ENCODE assay signal across 9 mouse cellular contexts in the genomic region with DNA sequence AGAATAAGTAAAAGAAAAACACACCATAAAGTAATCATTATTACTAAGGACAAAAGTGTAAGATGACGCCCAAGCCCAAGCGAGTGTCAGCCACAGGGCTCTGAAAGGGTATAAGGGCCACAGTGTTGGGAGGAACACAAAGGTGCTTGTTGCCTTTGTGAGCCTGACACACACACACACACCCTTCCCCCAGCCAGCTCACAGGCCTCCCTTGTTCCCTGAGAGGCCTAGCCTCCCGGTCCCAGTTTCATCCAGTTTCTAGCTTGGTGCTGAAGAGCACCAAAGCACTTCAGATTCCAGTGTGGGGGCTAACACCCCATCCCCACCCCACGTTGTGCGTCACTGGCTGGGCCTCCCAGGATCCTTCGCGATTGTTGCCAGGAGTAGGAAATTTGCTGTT. TPM values are rescaled to one million over a fixed set of nuclear protein-coding genes. Genes with fewer than 3 reads are reported as not detected.
A peak's percentile ranks its signal among the peaks of the same experiment; 100 is the strongest.
DNase-seq lines count a peak whose midpoint lies in the region; ATAC-seq and TF ChIP-seq lines count a peak whose summit lies in the region.
"Had no signal": no experiment of that assay in that cellular context is flagged by ENCODE, and none has a peak within 500 bp of the region (broad histone marks: within the 10 kb centered on the region; RNA-seq: fewer than 3 reads in every experiment).

No protein-coding gene starts in this region.

- intact Hi-C loops in heart, postnatal 14 days (cut with DNase I), result no loop called here

- H3K4me2 ChIP-seq in embryonic facial prominence, embryonic 11.5 days (ENCODE audit: low read depth, low read length), result no peak overlapping the region
- H3K4me2 ChIP-seq in midbrain, postnatal 0 days (ENCODE audit: low read depth, low read length, poor library complexity, severe bottlenecking), result no peak overlapping the region
- H3K4me2 ChIP-seq: liver, embryonic 15.5 days had no signal

- TF ChIP-seq CTCF in midbrain, postnatal 0 days (IDR thresholded peaks at IDR 0.05), result no peak

- peak; percentile 63 for DNase-seq in layer of hippocampus, adult 11-12 months (ENCODE audit: low spot score)
- DNase-seq in layer of hippocampus, adult 9-10 months (ENCODE audit: low spot score), result no peak
- peak; percentile 60 for DNase-seq in embryonic facial prominence, embryonic 11.5 days (ENCODE audit: low spot score)
- peak; percentile 31 for DNase-seq in kidney, postnatal 14 days
- peak; percentile 50 for DNase-seq in midbrain, postnatal 0 days (ENCODE audit: low spot score)
- no peak for DNase-seq in heart, postnatal 14 days
- no peak for DNase-seq in heart, adult 9 months (ENCODE audit: low spot score in 2 of 2)

- no peaks in the 10 kb centered on the region for H3K27me3 ChIP-seq in embryonic facial prominence, embryonic 11.5 days (ENCODE audit: control insufficient read depth, insufficient read depth, low read length)
- H3K27me3 ChIP-seq in midbrain, postnatal 0 days (ENCODE audit: insufficient read depth, low read length), result no peaks in the 10 kb centered on the region
- H3K27me3 ChIP-seq: liver, embryonic 15.5 days had no signal

- H3K4me3 ChIP-seq in embryonic facial prominence, embryonic 11.5 days (ENCODE audit: low read depth, low read length), result no peak overlapping the region
- no peak overlapping the region for H3K4me3 ChIP-seq in midbrain, postnatal 0 days (ENCODE audit: low read depth, low read length)
- H3K4me3 ChIP-seq: liver, embryonic 15.5 days had no signal

- peak; percentile 50; the same call in 1 of the 2 replicates for ATAC-seq in embryonic facial prominence, embryonic 11.5 days (replicated peaks; ENCODE audit: insufficient number of reproducible peaks, low FRiP score, low TSS enrichment, low read depth)
- peak; percentile 80 for ATAC-seq in midbrain, postnatal 0 days (ENCODE audit: low FRiP score)
- ATAC-seq in monocyte, adult 5-6 weeks (replicated peaks; ENCODE audit: insufficient number of reproducible peaks, low FRiP score, low TSS enrichment, poor library complexity, severe bottlenecking), result no peak

- peak overlapping the region; percentile 22; the same call in 1 of the 2 replicates for H3K27ac ChIP-seq in embryonic facial prominence, embryonic 11.5 days (replicated peaks; ENCODE audit: low read depth, low read length)
- no peak overlapping the region for H3K27ac ChIP-seq in midbrain, postnatal 0 days (ENCODE audit: low read depth, low read length)
- H3K27ac ChIP-seq: liver, embryonic 15.5 days had no signal

- H3K9me3 ChIP-seq in embryonic facial prominence, embryonic 11.5 days (replicated peaks; ENCODE audit: control insufficient read depth, low read length), result no peaks in the 10 kb centered on the region
- H3K9me3 ChIP-seq in midbrain, postnatal 0 days (ENCODE audit: low read length), result no peaks in the 10 kb centered on the region
- H3K9me3 ChIP-seq: liver, embryonic 15.5 days had no signal

- WGBS in embryonic facial prominence, embryonic 11.5 days, result 26% methylated on average over 7 of the region's 7 CpGs
- 46% methylated on average over 7 of the region's 7 CpGs for WGBS in midbrain, postnatal 0 days

- H3K4me1 ChIP-seq in embryonic facial prominence, embryonic 11.5 days (ENCODE audit: control insufficient read depth, insufficient read depth, low read length), result no peaks in the 10 kb centered on the region; the same call in 1 of the 2 replicates
- H3K4me1 ChIP-seq in midbrain, postnatal 0 days (ENCODE audit: insufficient read depth, low read length), result 0 out of 2 replicates have a peak, but pooled peaks cover 4% of the 10 kb centered on the region

- peak overlapping the region; percentile 23 for H3K9ac ChIP-seq in embryonic facial prominence, embryonic 11.5 days (replicated peaks; ENCODE audit: low read length)
- H3K9ac ChIP-seq in midbrain, postnatal 0 days (replicated peaks; ENCODE audit: low read length, poor library complexity, severe bottlenecking), result no peak overlapping the region
- H3K9ac ChIP-seq: liver, embryonic 15.5 days had no signal

- no peaks in the 10 kb centered on the region for H3K36me3 ChIP-seq in embryonic facial prominence, embryonic 11.5 days (replicated peaks; ENCODE audit: control insufficient read depth, insufficient read depth, low read depth, low read length)
- H3K36me3 ChIP-seq in midbrain, postnatal 0 days (ENCODE audit: insufficient read depth, low read length), result no peaks in the 10 kb centered on the region
- H3K36me3 ChIP-seq: liver, embryonic 15.5 days had no signal

RNA-seq across cellular contexts. Expression of gene Depdc1b, which starts 14.7 kb away (rescaled TPM):
- 15.7 and 19.2 TPM in 2 replicates for polyA plus RNA-seq in embryonic facial prominence, embryonic 11.5 days (2014; fragmentation: Nextera tagmentation; extraction: Ambion mirVana)
- 1.0 and 3.9 TPM in 2 replicates for total RNA-seq in midbrain, postnatal 0 days (2014; rRNA removed)
- 0.44 and 0.64 TPM in 2 replicates for polyA plus RNA-seq in midbrain, postnatal 0 days (2015; fragmentation: Nextera tagmentation; extraction: Ambion mirVana)
- 1 to 10 TPM in 1 of 2 experiments, under 1 TPM in 1; 0.88 to 2.1 TPM for total RNA-seq in heart, postnatal 14 days (2021)
- total RNA-seq in monocyte, adult 5-6 weeks (2017), result 0.11 to 8.3 TPM (median 7.0 TPM) in 3 replicates

Comparison
In these comparisons a context has a peak if more than half of its experiments do, and no peak if none do; other contexts are left out.
1. DNase-seq: peak in layer of hippocampus, adult 11-12 months (single experiment), embryonic facial prominence, embryonic 11.5 days (single experiment), kidney, postnatal 14 days (single experiment) and midbrain, postnatal 0 days (single experiment); none in layer of hippocampus, adult 9-10 months (single experiment), heart, postnatal 14 days (0 of 2) and heart, adult 9 months (0 of 2).